Mouse (Mus musculus) c-Kit-positive CD71-positive TER-119-positive erythroid progenitor cells, embryonic 14.5 days (primary cell): ENCODE measurements around the gene Edc4.

ENCODE experiments used
- DNase-seq: peaks from one replicate; pipeline ENCODE4 v3.0.0-alpha.2; 2013; ENCODE audit warnings: low spot score

Edc4 gene

GRCm38 (mm10) chr8:105874301-105874700 is 6.4 kb upstream of the Edc4 start:
- no peak for DNase-seq

- no peak for DNase-seq
Measured at GRCm38 (mm10) chr8:105889756-105890465, 9.2 kb downstream of the Edc4 start.

- DNase-seq: no peak
Measured at GRCm38 (mm10) chr8:105890870-105891269, 10.2 kb downstream of the Edc4 start.

GRCm38 (mm10) chr8:105892432-105892831 is 11.8 kb downstream of the Edc4 start:
- no peak for DNase-seq

GRCm38 (mm10) chr8:105893339-105893738 is 12.7 kb downstream of the Edc4 start, which contains the start of gene Nrn1l:
Nrn1l (plus strand) TSS chr8:105893567.
- no peak for DNase-seq

- no peak for DNase-seq
Measured at GRCm38 (mm10) chr8:105897801-105898480, 17.3 kb downstream of the Edc4 start.

- DNase-seq: peak; percentile 88
Measured at GRCm38 (mm10) chr8:105900180-105900940, 19.7 kb downstream of the Edc4 start, which contains the start of gene Pskh1. Pskh1 (plus strand) TSS chr8:105900441.

- peak; percentile 59 for DNase-seq
Measured at GRCm38 (mm10) chr8:105900941-105901616, 20.4 kb downstream of the Edc4 start.

GRCm38 (mm10) chr8:105919390-105919789 is 38.7 kb downstream of the Edc4 start:
- no peak for DNase-seq

GRCm38 (mm10) chr8:105925123-105925522 is 44.4 kb downstream of the Edc4 start:
- DNase-seq: no peak

GRCm38 (mm10) chr8:105930602-105931001 is 49.9 kb downstream of the Edc4 start:
- DNase-seq: peak; percentile 69

- no peak for DNase-seq
Measured at GRCm38 (mm10) chr8:105931271-105931670, 50.6 kb downstream of the Edc4 start.

- no peak for DNase-seq
Measured at GRCm38 (mm10) chr8:105932525-105932924, 51.8 kb downstream of the Edc4 start.

GRCm38 (mm10) chr8:105933762-105934161 is 53.1 kb downstream of the Edc4 start, which contains the start of gene Ctrl:
Ctrl (minus strand) TSS chr8:105933862.
- no peak for DNase-seq

GRCm38 (mm10) chr8:105935105-105935504 is 54.4 kb downstream of the Edc4 start:
- peak; percentile 23 for DNase-seq

- no peak for DNase-seq
Measured at GRCm38 (mm10) chr8:105935863-105936603, 55.4 kb downstream of the Edc4 start.

GRCm38 (mm10) chr8:105936866-105937475 is 56.3 kb downstream of the Edc4 start:
- DNase-seq: peak; percentile 81

- DNase-seq: peak; percentile 43
Measured at GRCm38 (mm10) chr8:105937496-105938305, 57.0 kb downstream of the Edc4 start.

GRCm38 (mm10) chr8:105938306-105938669 is 57.6 kb downstream of the Edc4 start, which contains the start of gene Psmb10:
Psmb10 (minus strand) TSS chr8:105938444.
- peak; percentile 68 for DNase-seq

GRCm38 (mm10) chr8:105942026-105942425 is 61.3 kb downstream of the Edc4 start:
- no peak for DNase-seq
